Mouse (Mus musculus) CH12.LX (cell line): ENCODE data around the gene Synpo2l. TPM values are rescaled to one million over a fixed set of nuclear protein-coding genes. Genes with fewer than 3 reads are reported as not detected.

Experiments
- DNase-seq: peaks from one replicate; pipeline ENCODE4 v3.0.0-alpha.2; 2013; ENCODE audit errors: extremely low read depth
- H3K27ac ChIP-seq: 2 replicates; pipeline ENCODE4 v1.5.1; 2012; ENCODE audit warnings: low read depth, mild to moderate bottlenecking, control low read depth, moderate library complexity; ENCODE audit not compliant: insufficient read depth
- H3K27me3 ChIP-seq: replicated peaks from 2 replicates; pipeline ENCODE3; 2012; ENCODE audit warnings: inconsistent platforms
- H3K36me3 ChIP-seq, 2 experiments: replicated peaks in 1 of 2; 2 replicates each; pipeline versions ENCODE3 to v1.6.1; 2012; ENCODE audit warnings: inconsistent platforms in 1 of 2, low read length in 1 of 2, mild to moderate bottlenecking in 1 of 2, mixed read lengths in 1 of 2, moderate library complexity in 1 of 2; ENCODE audit not compliant: control insufficient read depth in 1 of 2, insufficient read depth in 1 of 2
- H3K4me1 ChIP-seq, 2 experiments: 2 replicates each; pipeline ENCODE4 v1.6.1; 2012; ENCODE audit warnings: inconsistent platforms in 1 of 2, moderate library complexity in 1 of 2; ENCODE audit not compliant: insufficient read depth in 2 of 2, control insufficient read depth in 1 of 2
- H3K4me2 ChIP-seq: 2 replicates; pipeline ENCODE4 v1.6.1; 2012; ENCODE audit warnings: low read depth, mild to moderate bottlenecking, control low read depth; ENCODE audit not compliant: poor library complexity, insufficient read depth, severe bottlenecking
- H3K4me3 ChIP-seq, 3 experiments: fragments of 150-350 bp in 1 of 3; sonication (generic) in 1 of 3; replicated peaks in 1 of 3; 2 replicates each; pipeline versions ENCODE3 to v1.5.1; 2011 to 2012; ENCODE audit warnings: low read depth in 2 of 3, low read length in 2 of 3, mild to moderate bottlenecking in 2 of 3, moderate library complexity in 2 of 3, control low read depth in 1 of 3, improper control_type of control experiment in 1 of 3, inconsistent platforms in 1 of 3, mixed read lengths in 1 of 3; ENCODE audit not compliant: poor library complexity in 1 of 3
- H3K79me2 ChIP-seq: replicated peaks from 2 replicates; pipeline ENCODE4 v1.6.1; 2012; ENCODE audit warnings: mild to moderate bottlenecking, moderate library complexity; ENCODE audit not compliant: control insufficient read depth, poor library complexity, insufficient read depth, severe bottlenecking; ENCODE audit errors: extremely low read depth
- H3K9ac ChIP-seq: 2 replicates; pipeline ENCODE4 v1.6.1; 2012; ENCODE audit warnings: low read depth, mild to moderate bottlenecking, control low read depth, moderate library complexity; ENCODE audit not compliant: insufficient read depth
- H3K9me3 ChIP-seq: replicated peaks from 2 replicates; pipeline ENCODE3; 2012; ENCODE audit warnings: low read length, inconsistent platforms, mixed read lengths
- BHLHE40 ChIP-seq: IDR thresholded peaks from 2 replicates; pipeline ENCODE4 v1.6.1; 2011; ENCODE audit warnings: mild to moderate bottlenecking, low read depth, low read length, improper control_type of control experiment
- CTCF ChIP-seq, 2 experiments: IDR thresholded peaks in 1 of 2; conservative IDR thresholded peaks in 1 of 2; 2 replicates each; pipeline ENCODE4 v1.5.1; 2011 to 2012; ENCODE audit warnings: low read depth in 2 of 2, low read length in 2 of 2, improper control_type of control experiment in 1 of 2, inconsistent platforms in 1 of 2, mild to moderate bottlenecking in 1 of 2, moderate library complexity in 1 of 2
- ELF1 ChIP-seq: IDR thresholded peaks from 2 replicates; pipeline ENCODE4 v1.6.1; 2014; ENCODE audit warnings: low read depth, mild to moderate bottlenecking, inconsistent platforms, low read length, improper control_type of control experiment
- EP300 ChIP-seq: IDR thresholded peaks from 2 replicates; pipeline ENCODE4 v1.6.1; 2011; ENCODE audit warnings: low read length, improper control_type of control experiment
- ETS1 ChIP-seq: conservative IDR thresholded peaks from 2 replicates; pipeline ENCODE4 v1.6.1; 2012; ENCODE audit warnings: low read depth, mild to moderate bottlenecking, inconsistent platforms, low read length, improper control_type of control experiment, moderate library complexity
- JUND ChIP-seq: conservative IDR thresholded peaks from 2 replicates; pipeline ENCODE4 v1.6.1; 2011; ENCODE audit warnings: low read depth, low read length, improper control_type of control experiment
- MAX ChIP-seq: IDR thresholded peaks from 2 replicates; pipeline ENCODE4 v1.6.1; 2011; ENCODE audit warnings: low read length, improper control_type of control experiment
- MAZ ChIP-seq: IDR thresholded peaks from 2 replicates; pipeline ENCODE4 v1.6.1; 2012; ENCODE audit warnings: low read depth, mild to moderate bottlenecking, inconsistent platforms, low read length, improper control_type of control experiment, moderate library complexity
- MEF2A ChIP-seq: IDR thresholded peaks from 2 replicates; pipeline ENCODE4 v1.6.1; 2014; ENCODE audit warnings: low read depth, mild to moderate bottlenecking, inconsistent platforms, low read length, improper control_type of control experiment, borderline replicate concordance
- MXI1 ChIP-seq: IDR thresholded peaks from 2 replicates; pipeline ENCODE4 v1.6.1; 2011; ENCODE audit warnings: mild to moderate bottlenecking, low read depth, low read length, improper control_type of control experiment
- MYC ChIP-seq: IDR thresholded peaks from 2 replicates; pipeline ENCODE4 v1.6.1; 2011; ENCODE audit warnings: low read depth, mild to moderate bottlenecking, improper control_type of control experiment, low read length
- NELFE ChIP-seq: IDR thresholded peaks from 2 replicates; pipeline ENCODE4 v1.6.1; 2011; ENCODE audit warnings: low read depth, low read length, improper control_type of control experiment
- NRF1 ChIP-seq: IDR thresholded peaks from 2 replicates; pipeline ENCODE4 v1.6.1; 2014; ENCODE audit warnings: low read depth, mild to moderate bottlenecking, inconsistent platforms, low read length, improper control_type of control experiment, moderate library complexity
- USF1 ChIP-seq: IDR thresholded peaks from 2 replicates; pipeline ENCODE4 v1.6.1; 2014; ENCODE audit warnings: low read depth, mild to moderate bottlenecking, inconsistent platforms, low read length, improper control_type of control experiment
- USF2 ChIP-seq: conservative IDR thresholded peaks from 2 replicates; pipeline ENCODE4 v1.6.1; 2011; ENCODE audit warnings: low read depth, low read length, improper control_type of control experiment
- ZC3H11A ChIP-seq: IDR thresholded peaks from 2 replicates; pipeline ENCODE4 v1.6.1; 2012; ENCODE audit warnings: low read depth, mild to moderate bottlenecking, inconsistent platforms, low read length, improper control_type of control experiment
- ZKSCAN1 ChIP-seq: IDR thresholded peaks from 2 replicates; pipeline ENCODE4 v1.6.1; 2012; ENCODE audit warnings: low read depth, inconsistent platforms, low read length, improper control_type of control experiment, borderline replicate concordance
- ZNF384 ChIP-seq: IDR thresholded peaks from 2 replicates; pipeline ENCODE4 v1.6.1; 2012; ENCODE audit warnings: low read depth, low read length, improper control_type of control experiment, inconsistent platforms
- dilution Hi-C: fragments of 300-500 bp; cut with MboI; formaldehyde crosslinking; loops from 2 replicates; pipeline ENCODE4 v1.14.3; 2020; ENCODE audit warnings: low sequenced_read_pairs; ENCODE audit not compliant: extremely low pct_unique_long_range_greater_than_20kb, extremely low pct_ligation_motif_present
- in situ Hi-C: fragments of 300-500 bp; cut with MboI; formaldehyde crosslinking; loops from 3 replicates; pipeline ENCODE4 v1.14.3; 2019; ENCODE audit warnings: low sequenced_read_pairs, low pct_ligation_motif_present, low pct_unique_long_range_greater_than_20kb, mixed read lengths
- polyA plus RNA-seq: library from polyadenylated mRNA; unstranded; fragments of >175 nt; gene quantifications from 2 replicates; pipeline ENCODE4 v1.2.1, GENCODE M21; 2012; ENCODE audit warnings: low read depth; ENCODE audit not compliant: insufficient read length
- total RNA-seq, 2 experiments: library from RNA; depleted of rRNA; stranded (reverse); fragments of 300-350 nt in 1 of 2; fragments of >200 nt in 1 of 2; gene quantifications; 2 replicates each; pipeline ENCODE4 v1.2.3; 2012 to 2014

Synpo2l gene
- total and polyA plus RNA-seq, 3 experiments = 0.04 to 0.13 TPM; not detected in 1

- Histone ChIP-seq H3K27ac (no peak overlapping the region), H3K4me1 (peaks cover 4 to 18% of the 10 kb centered on the region in 2 experiments; a peak in 3 of 4 replicates), H3K36me3 (no peaks in the 10 kb centered on the region), H3K79me2 (no peaks in the 10 kb centered on the region), H3K27me3 (peaks cover 32% of the 10 kb centered on the region), H3K4me2 (no peak overlapping the region), H3K9ac (no peak overlapping the region), H3K9me3 (no peaks in the 10 kb centered on the region), H3K4me3 (no peak overlapping the region)
- TF ChIP-seq JUND = no peak
- peak; percentile 23; the same call in 1 of the 2 replicates for TF ChIP-seq MEF2A
- DNase-seq = no peak
- in situ Hi-C loops (no loop called here), dilution Hi-C loops (no loop called here)
These were observed 3.7 kb downstream of the Synpo2l start for GRCm38 (mm10) chr14:20664436-20664835.

GRCm38 (mm10) chr14:20663601-20664000, 4.6 kb downstream of the Synpo2l start:
- Histone ChIP-seq H3K4me2 (no peak overlapping the region), H3K27me3 (peaks cover 32% of the 10 kb centered on the region)

GRCm38 (mm10) chr14:20662740-20663139, 5.4 kb downstream of the Synpo2l start:
- DNase-seq = no peak
- Histone ChIP-seq H3K27me3 (peaks cover 32% of the 10 kb centered on the region), H3K4me3 (no peak overlapping the region), H3K79me2 (no peaks in the 10 kb centered on the region), H3K9ac (no peak overlapping the region), H3K36me3 (no peaks in the 10 kb centered on the region), H3K27ac (no peak overlapping the region), H3K9me3 (no peaks in the 10 kb centered on the region), H3K4me2 (no peak overlapping the region), H3K4me1 (peaks cover 4 to 18% of the 10 kb centered on the region in 2 experiments; a peak in 3 of 4 replicates)
- in situ Hi-C loops = no loop called here
- TF ChIP-seq EP300 (no peak), MAX (no peak), MXI1 (no peak), USF2 (no peak), ZNF384 (no peak)
- dilution Hi-C loops = no loop called here

More at GRCm38 (mm10) chr14:20663601-20664000, 4.6 kb downstream of the Synpo2l start:
- Histone ChIP-seq H3K4me3 (no peak overlapping the region), H3K36me3 (no peaks in the 10 kb centered on the region), H3K4me1 (peaks cover 4 to 18% of the 10 kb centered on the region in 2 experiments; a peak in 3 of 4 replicates), H3K79me2 (no peaks in the 10 kb centered on the region), H3K9me3 (no peaks in the 10 kb centered on the region), H3K27ac (no peak overlapping the region), H3K9ac (no peak overlapping the region)
- in situ Hi-C loops (no loop called here), dilution Hi-C loops (no loop called here)
- no peak for DNase-seq
- TF ChIP-seq ZC3H11A = no peak
- no peak for TF ChIP-seq USF2
- TF ChIP-seq MEF2A = no peak
- TF ChIP-seq JUND = no peak
- TF ChIP-seq CTCF (conservative IDR thresholded peaks at IDR 0.05 in 1 of 2, IDR thresholded peaks at IDR 0.05 in 1 of 2; ENCODE audit: low read depth in 2 of 2, low read length in 2 of 2) = no peak
- no peak for TF ChIP-seq ETS1
- TF ChIP-seq BHLHE40 = no peak
- TF ChIP-seq USF1 = no peak
- TF ChIP-seq EP300 = no peak
- no peak for TF ChIP-seq ZKSCAN1
- no peak for TF ChIP-seq NELFE
- no peak for TF ChIP-seq ELF1
- TF ChIP-seq MAZ = no peak
- TF ChIP-seq NRF1 = no peak
- TF ChIP-seq MXI1 = no peak
- TF ChIP-seq MYC = no peak
